Mouse (Mus musculus): ENCODE results near the gene Wdr19. TPM values are rescaled to one million over a fixed set of nuclear protein-coding genes. Genes with fewer than 3 reads are reported as not detected.
A peak's percentile ranks its signal among the peaks of the same experiment; 100 is the strongest.
"Not testable (repeated sequence)": the region's sequence is repeated elsewhere in the genome, so short reads cannot be mapped to it uniquely, and the experiment has no call there.

The Wdr19 gene
- polyA plus RNA-seq, 1 experiment: 11.0 TPM

DNA sequence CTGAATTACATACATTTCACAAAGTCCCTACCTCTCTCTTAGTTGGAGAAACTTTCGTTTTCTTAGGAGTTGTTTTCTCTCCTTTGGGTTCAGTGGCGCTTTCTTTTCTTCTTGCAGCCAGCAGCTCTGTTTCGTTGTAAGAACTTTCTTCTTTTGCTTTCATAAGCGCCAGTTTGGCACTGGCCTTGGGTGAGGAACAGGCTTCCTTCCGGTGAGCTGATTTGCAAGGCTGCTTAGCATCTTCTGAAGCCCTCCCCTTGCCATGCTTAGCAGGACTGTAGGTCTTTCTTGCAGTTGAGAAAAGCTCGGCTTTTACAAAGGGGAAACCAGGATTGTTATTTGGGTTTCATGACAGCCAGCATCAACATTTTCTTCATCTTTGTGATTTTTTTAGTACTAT lies 94.1 kb downstream of the Wdr19 start:
- Histone ChIP-seq H3K4me1 (ENCODE audit: control insufficient read depth, insufficient read depth, low read length) (0 out of 2 replicates have a peak, but pooled peaks cover 3% of the 10 kb centered on the region), H3K4me3 (ENCODE audit: insufficient read depth, low read length) (no peak overlapping the region), H3K27ac (ENCODE audit: insufficient read depth, low read length) (no peak overlapping the region)
- TF ChIP-seq POLR2A (IDR thresholded peaks at IDR 0.05; ENCODE audit: low read depth, low read length): no peak

DNA sequence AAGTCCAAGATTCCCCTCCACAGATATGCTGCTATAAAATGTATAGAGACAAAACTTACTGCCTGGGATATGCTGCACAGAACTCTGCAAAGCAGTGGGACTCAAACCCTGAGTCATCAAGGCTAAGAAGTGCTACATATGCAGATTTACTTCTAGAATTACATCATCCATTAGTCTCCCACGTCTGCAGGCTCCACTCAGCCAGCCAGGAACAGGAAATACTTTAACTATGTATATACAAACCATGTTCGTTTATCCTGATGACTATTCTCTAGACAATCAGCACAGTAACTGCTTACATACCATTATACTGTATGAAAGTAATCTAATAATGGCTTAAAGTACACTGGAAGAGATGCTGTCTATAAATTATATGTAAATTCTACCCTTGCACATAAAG lies 94.8 kb downstream of the Wdr19 start:
- TF ChIP-seq CTCF (IDR thresholded peaks at IDR 0.05; ENCODE audit: borderline replicate concordance, insufficient read depth, low read length): no peak
- no peak for TF ChIP-seq POLR2A (IDR thresholded peaks at IDR 0.05; ENCODE audit: low read depth, low read length)
- Histone ChIP-seq H3K4me3 (ENCODE audit: insufficient read depth, low read length) (no peak overlapping the region), H3K4me1 (ENCODE audit: control insufficient read depth, insufficient read depth, low read length) (0 out of 2 replicates have a peak, but pooled peaks cover 3% of the 10 kb centered on the region), H3K27ac (ENCODE audit: insufficient read depth, low read length) (peak overlapping the region; percentile 77)

- Histone ChIP-seq H3K4me1 (ENCODE audit: control insufficient read depth, insufficient read depth, low read length) (0 out of 2 replicates have a peak, but pooled peaks cover 3% of the 10 kb centered on the region), H3K27ac (ENCODE audit: insufficient read depth, low read length) (no peak overlapping the region), H3K4me3 (ENCODE audit: insufficient read depth, low read length) (no peak overlapping the region)
- TF ChIP-seq CTCF (IDR thresholded peaks at IDR 0.05; ENCODE audit: borderline replicate concordance, insufficient read depth, low read length) (no peak), POLR2A (IDR thresholded peaks at IDR 0.05; ENCODE audit: low read depth, low read length) (no peak)
Measured at GRCm38 (mm10) chr5:65298167-65298950, 98.9 kb downstream of the Wdr19 start.

DNA sequence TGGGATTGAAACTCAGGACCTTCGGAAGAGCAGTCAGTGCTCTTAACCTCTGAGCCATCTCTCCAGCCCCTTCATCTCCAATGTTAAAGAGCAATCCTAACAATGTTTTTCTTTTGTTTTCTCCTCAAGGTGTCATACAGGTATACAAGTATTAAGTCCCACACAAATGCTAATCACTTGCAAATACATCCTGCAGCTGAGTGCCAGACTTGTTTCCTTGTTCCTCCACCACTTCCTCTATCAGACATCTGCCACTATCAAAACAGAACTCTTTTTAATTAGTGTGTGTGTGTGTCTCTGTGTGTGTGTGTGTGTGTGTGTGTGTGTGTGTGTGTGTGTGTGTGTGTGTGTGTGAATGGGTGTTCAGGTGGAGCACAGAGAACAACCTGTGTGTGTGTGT lies 100.1 kb downstream of the Wdr19 start:
- not testable (repeated sequence) for H3K4me3 ChIP-seq (ENCODE audit: insufficient read depth, low read length); H3K27ac ChIP-seq (ENCODE audit: insufficient read depth, low read length); H3K4me1 ChIP-seq (ENCODE audit: control insufficient read depth, insufficient read depth, low read length)

DNA sequence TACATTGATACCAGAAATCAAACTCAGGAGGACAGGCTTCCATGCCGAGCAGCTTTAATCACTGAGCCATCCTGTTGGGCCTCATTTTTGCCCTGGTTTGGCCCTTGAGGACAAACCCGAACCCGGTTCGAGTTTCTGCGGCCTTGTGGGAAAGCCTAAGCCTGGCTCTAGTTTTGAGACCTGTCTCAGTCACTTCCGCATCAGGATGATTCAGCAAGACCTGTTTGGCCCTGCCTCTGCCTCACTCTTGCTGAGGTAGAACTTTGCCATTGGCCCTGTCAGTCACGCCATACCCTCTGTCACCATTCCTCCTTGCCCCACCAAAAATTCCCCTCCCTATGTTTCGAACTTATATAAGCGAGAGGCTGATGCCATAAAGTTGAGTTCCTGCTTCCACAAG lies 100.6 kb downstream of the Wdr19 start:
- no peak overlapping the region for H3K27ac ChIP-seq (ENCODE audit: insufficient read depth, low read length)
- TF ChIP-seq POLR2A (IDR thresholded peaks at IDR 0.05; ENCODE audit: low read depth, low read length) (no peak), CTCF (IDR thresholded peaks at IDR 0.05; ENCODE audit: borderline replicate concordance, insufficient read depth, low read length) (no peak)
- no peaks in the 10 kb centered on the region for H3K4me1 ChIP-seq (ENCODE audit: control insufficient read depth, insufficient read depth, low read length)
- no peak overlapping the region for H3K4me3 ChIP-seq (ENCODE audit: insufficient read depth, low read length)

DNA sequence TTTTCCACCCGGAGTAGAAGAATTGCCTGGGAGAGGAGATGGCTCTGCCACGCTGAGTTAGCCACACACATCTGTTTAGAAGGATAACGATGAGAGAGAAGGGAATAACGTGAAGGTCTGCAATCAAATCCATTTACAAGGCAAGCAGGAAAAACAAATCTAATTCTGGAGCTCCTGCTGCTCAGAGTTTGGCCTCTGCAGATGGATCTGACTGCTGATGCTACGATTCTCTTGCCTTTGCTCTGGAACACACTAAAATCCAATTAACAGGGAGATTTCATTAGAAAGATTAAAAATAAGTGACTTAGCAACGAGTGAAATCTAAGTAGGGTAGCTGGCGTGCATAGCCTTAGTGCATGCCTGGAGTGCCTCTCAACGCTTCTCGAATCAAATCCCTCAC lies 106.0 kb downstream of the Wdr19 start:
- TF ChIP-seq POLR2A (IDR thresholded peaks at IDR 0.05; ENCODE audit: low read depth, low read length) (no peak), CTCF (IDR thresholded peaks at IDR 0.05; ENCODE audit: borderline replicate concordance, insufficient read depth, low read length) (no peak)
- Histone ChIP-seq H3K4me3 (ENCODE audit: insufficient read depth, low read length) (no peak overlapping the region), H3K27ac (ENCODE audit: insufficient read depth, low read length) (no peak overlapping the region), H3K4me1 (ENCODE audit: control insufficient read depth, insufficient read depth, low read length) (no peaks in the 10 kb centered on the region)

- H3K4me3 ChIP-seq (ENCODE audit: insufficient read depth, low read length): no peak overlapping the region
- TF ChIP-seq POLR2A (IDR thresholded peaks at IDR 0.05; ENCODE audit: low read depth, low read length) (no peak), CTCF (IDR thresholded peaks at IDR 0.05; ENCODE audit: borderline replicate concordance, insufficient read depth, low read length) (no peak)
- H3K4me1 ChIP-seq (ENCODE audit: control insufficient read depth, insufficient read depth, low read length): no peaks in the 10 kb centered on the region
- H3K27ac ChIP-seq (ENCODE audit: insufficient read depth, low read length): no peak overlapping the region
Measured at GRCm38 (mm10) chr5:65308208-65308607, 108.7 kb downstream of the Wdr19 start.

DNA sequence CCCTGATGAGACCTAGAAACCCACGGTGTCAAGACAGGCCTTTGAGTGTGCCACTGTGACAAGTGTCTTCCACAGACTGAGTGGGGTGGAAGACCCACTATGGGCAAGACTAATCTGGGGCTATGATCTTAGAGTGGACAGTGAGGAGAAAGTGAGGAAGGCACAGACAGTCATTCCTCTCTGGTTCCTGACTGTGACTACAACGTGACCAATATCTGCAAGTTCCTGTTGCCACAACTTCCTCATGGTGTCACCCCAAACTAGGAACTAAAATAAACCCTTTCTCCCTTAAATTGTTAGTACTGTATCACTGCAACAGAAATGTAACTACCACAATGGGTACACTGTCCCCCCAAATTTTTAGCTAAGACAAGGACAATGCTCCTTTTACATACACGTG lies 109.4 kb downstream of the Wdr19 start:
- Histone ChIP-seq H3K4me3 (ENCODE audit: insufficient read depth, low read length) (no peak overlapping the region), H3K4me1 (ENCODE audit: control insufficient read depth, insufficient read depth, low read length) (no peaks in the 10 kb centered on the region), H3K27ac (ENCODE audit: insufficient read depth, low read length) (no peak overlapping the region)
- TF ChIP-seq CTCF (IDR thresholded peaks at IDR 0.05; ENCODE audit: borderline replicate concordance, insufficient read depth, low read length) (no peak), POLR2A (IDR thresholded peaks at IDR 0.05; ENCODE audit: low read depth, low read length) (no peak)

Other genes starting within 250 kb of the Wdr19 start
- 2.3 and 2.8 TPM in 2 replicates for gene Tlr6, start 239.6 kb upstream of the Wdr19 start, polyA plus RNA-seq (2011; ENCODE audit: insufficient read length, low read depth, missing spikeins)
- 153 and 177 TPM in 2 replicates for gene Fam114a1, start 229.6 kb upstream of the Wdr19 start, polyA plus RNA-seq (2011; ENCODE audit: insufficient read length, low read depth, missing spikeins)
- not detected in 2 replicates for gene Tmem156, start 107.6 kb upstream of the Wdr19 start, polyA plus RNA-seq (2011; ENCODE audit: insufficient read length, low read depth, missing spikeins)
- gene Klhl5, start 92.2 kb upstream of the Wdr19 start, polyA plus RNA-seq (2011; ENCODE audit: insufficient read length, low read depth, missing spikeins): 34.2 and 35.5 TPM in 2 replicates
- gene Rfc1, start 136.0 kb downstream of the Wdr19 start, polyA plus RNA-seq (2011; ENCODE audit: insufficient read length, low read depth, missing spikeins): 50.8 and 63.8 TPM in 2 replicates
- not detected in 2 replicates for gene Klb, start 148.6 kb downstream of the Wdr19 start, polyA plus RNA-seq (2011; ENCODE audit: insufficient read length, low read depth, missing spikeins)
- 888 and 993 TPM in 2 replicates for gene Rpl9, start 191.7 kb downstream of the Wdr19 start, polyA plus RNA-seq (2011; ENCODE audit: insufficient read length, low read depth, missing spikeins)
- gene Lias, start 191.8 kb downstream of the Wdr19 start, polyA plus RNA-seq (2011; ENCODE audit: insufficient read length, low read depth, missing spikeins): 34.4 and 47.6 TPM in 2 replicates
- gene Ugdh, start 236.3 kb downstream of the Wdr19 start, polyA plus RNA-seq (2011; ENCODE audit: insufficient read length, low read depth, missing spikeins): 127 and 148 TPM in 2 replicates

Measured in embryonic fibroblast, embryonic 13.5 days (primary cell).